Mouse (Mus musculus): ENCODE results near the gene Slc25a51.

DNA sequence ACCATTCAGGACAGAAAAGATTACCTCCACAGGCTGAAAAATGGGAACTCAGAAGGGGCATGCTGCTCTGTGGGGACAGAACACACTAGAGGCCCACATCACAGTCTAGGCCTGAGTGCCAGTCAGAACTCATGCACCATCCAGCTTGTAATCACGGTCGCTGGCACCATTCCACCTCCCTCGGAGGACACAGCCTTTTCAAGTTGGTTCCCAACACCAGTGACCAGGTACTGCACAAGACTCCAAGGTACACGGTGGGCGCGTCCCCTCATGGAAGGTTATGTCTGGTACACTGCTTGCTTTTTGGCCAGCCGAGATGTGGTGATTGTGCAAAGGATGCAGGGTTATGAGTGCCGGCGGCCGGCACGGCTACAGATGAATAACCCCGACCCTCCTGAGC, 25.5 kb upstream of the Slc25a51 start:
- TF ChIP-seq ZKSCAN1 (IDR thresholded peaks at IDR 0.05; ENCODE audit: borderline replicate concordance, low read depth, low read length) (no peak), POLR2A (IDR thresholded peaks at IDR 0.05; ENCODE audit: low read depth, low read length) (no peak), NELFE (IDR thresholded peaks at IDR 0.05; ENCODE audit: low read depth, low read length) (no peak), MYC (IDR thresholded peaks at IDR 0.05; ENCODE audit: low read depth, low read length) (no peak), CTCF (conservative IDR thresholded peaks at IDR 0.05 in 1 of 2, IDR thresholded peaks at IDR 0.05 in 1 of 2; ENCODE audit: low read depth in 2 of 2, low read length in 2 of 2) (no peak), MAX (IDR thresholded peaks at IDR 0.05; ENCODE audit: low read length) (no peak), E2F4 (IDR thresholded peaks at IDR 0.05; ENCODE audit: insufficient replicate concordance, low read depth, low read length) (no peak), USF2 (conservative IDR thresholded peaks at IDR 0.05; ENCODE audit: low read depth, low read length) (no peak)

Measured in CH12.LX (cell line).